9 mouse cellular contexts compared by ENCODE assay signal in genomic region chr5:118763353-118763752, GRCm38 (mm10).
DNase-seq lines count a peak whose midpoint lies in the region; ATAC-seq and TF ChIP-seq lines count a peak whose summit lies in the region.
"Had no signal": no experiment of that assay in that cellular context is flagged by ENCODE, and none has a peak within 500 bp of the region (broad histone marks: within the 10 kb centered on the region; RNA-seq: fewer than 3 reads in every experiment).

No protein-coding gene starts in this region.

- peak; percentile 16 to 51 for DNase-seq in adrenal gland, postnatal 36 days
- DNase-seq in adrenal gland, postnatal 4 days (ENCODE audit: low spot score in 2 of 2), result no peak
- DNase-seq in kidney, postnatal 10 days, result peak; percentile 56
- DNase-seq in kidney, postnatal 14 days, result no peak
- DNase-seq in MEL (ENCODE audit: low read depth, low spot score), result peak; percentile 46
- DNase-seq in limb, embryonic 14.5 days (ENCODE audit: low spot score), result peak; percentile 59
- DNase-seq in heart, adult 9 months (ENCODE audit: low spot score in 2 of 2), result no peak
- DNase-seq: liver, embryonic 13.5 days had no signal

- no peak for TF ChIP-seq POLR2A in MEL (IDR thresholded peaks at IDR 0.05; ENCODE audit: control insufficient read depth in 1 of 2, insufficient read depth in 1 of 2, low read depth in 1 of 2, low read length in 2 of 2, poor library complexity in 1 of 2)
- TF ChIP-seq POLR2A in limb, embryonic 14.5 days (IDR thresholded peaks at IDR 0.05; ENCODE audit: borderline replicate concordance, extremely low read depth, insufficient read depth, insufficient read length), result no peak

- H3K9ac ChIP-seq in MEL (ENCODE audit: control insufficient read depth, low read depth, low read length, poor library complexity, severe bottlenecking), result no peak overlapping the region
- H3K9ac ChIP-seq in limb, embryonic 14.5 days (ENCODE audit: low read depth, low read length, severe bottlenecking), result no peak overlapping the region
- H3K9ac ChIP-seq: liver, embryonic 13.5 days had no signal

- H3K4me1 ChIP-seq in MEL (ENCODE audit: control insufficient read depth in 1 of 2, insufficient read depth in 2 of 2, low read length in 2 of 2), result no peaks in the 10 kb centered on the region
- no peaks in the 10 kb centered on the region for H3K4me1 ChIP-seq in limb, embryonic 14.5 days (ENCODE audit: control insufficient read depth, insufficient read depth, low read length)
- H3K4me1 ChIP-seq: liver, embryonic 13.5 days had no signal

- no peak overlapping the region for H3K4me2 ChIP-seq in limb, embryonic 14.5 days (replicated peaks; ENCODE audit: low read depth, low read length, severe bottlenecking)
- H3K4me2 ChIP-seq: liver, embryonic 13.5 days had no signal

- no peaks in the 10 kb centered on the region for H3K79me2 ChIP-seq in MEL (ENCODE audit: control insufficient read depth, insufficient read depth, low read length, poor library complexity)

- no peaks in the 10 kb centered on the region for H3K9me3 ChIP-seq in MEL (replicated peaks; ENCODE audit: insufficient read depth, low read length)
- H3K9me3 ChIP-seq in limb, embryonic 14.5 days (ENCODE audit: control insufficient read depth, low read length), result no peaks in the 10 kb centered on the region
- H3K9me3 ChIP-seq: liver, embryonic 13.5 days had no signal

- 60% methylated on average over 5 of the region's 5 CpGs for WGBS in limb, embryonic 14.5 days

- no peak for ATAC-seq in limb, embryonic 14.5 days (ENCODE audit: low FRiP score, low read depth)
- no peak for ATAC-seq in monocyte, adult 5-6 weeks (replicated peaks; ENCODE audit: insufficient number of reproducible peaks, low FRiP score, low TSS enrichment, poor library complexity, severe bottlenecking)

- H3K27ac ChIP-seq in MEL (ENCODE audit: control insufficient read depth, low read depth, low read length), result no peak overlapping the region
- no peak overlapping the region for H3K27ac ChIP-seq in limb, embryonic 14.5 days (replicated peaks; ENCODE audit: low read depth, low read length)
- H3K27ac ChIP-seq: liver, embryonic 13.5 days had no signal

- H3K36me3 ChIP-seq in MEL (ENCODE audit: control insufficient read depth in 1 of 2, insufficient read depth in 2 of 2, low read length in 2 of 2), result no peaks in the 10 kb centered on the region; a peak in 1 of 4 replicates
- H3K36me3 ChIP-seq in limb, embryonic 14.5 days (ENCODE audit: control insufficient read depth, insufficient read depth, low read length), result peaks cover 65% of the 10 kb centered on the region

- H3K27me3 ChIP-seq in MEL (ENCODE audit: control insufficient read depth in 1 of 2, insufficient read depth in 2 of 2, low read length in 2 of 2), result no peaks in the 10 kb centered on the region
- H3K27me3 ChIP-seq in limb, embryonic 14.5 days (ENCODE audit: control insufficient read depth, insufficient read depth, low read length), result no peaks in the 10 kb centered on the region
- H3K27me3 ChIP-seq: liver, embryonic 13.5 days had no signal

- no peak for TF ChIP-seq EP300 in MEL (IDR thresholded peaks at IDR 0.05; ENCODE audit: low read depth in 1 of 2, low read length in 2 of 2)

- peak; percentile 43 for TF ChIP-seq RAD21 in MEL (IDR thresholded peaks at IDR 0.05; ENCODE audit: low read depth, low read length)

- peak; percentile 35 to 67 (median 61); a peak in 5 of 6 replicates for TF ChIP-seq CTCF in MEL (IDR thresholded peaks at IDR 0.05 in 2 of 3, conservative IDR thresholded peaks at IDR 0.05 in 1 of 3; ENCODE audit: control insufficient read depth in 1 of 3, insufficient read depth in 1 of 3, low read depth in 2 of 3, low read length in 3 of 3, poor library complexity in 1 of 3, severe bottlenecking in 1 of 3)

- no peak overlapping the region for H3K4me3 ChIP-seq in MEL (ENCODE audit: control insufficient read depth in 1 of 2, insufficient read depth in 1 of 2, low read depth in 2 of 2, low read length in 2 of 2)
- no peak overlapping the region for H3K4me3 ChIP-seq in limb, embryonic 14.5 days (replicated peaks; ENCODE audit: low read length)
- H3K4me3 ChIP-seq: liver, embryonic 13.5 days had no signal

TF ChIP-seq in MEL, 35 proteins besides CTCF, POLR2A, EP300 and RAD21:
- TF ChIP-seq BHLHE40 (IDR thresholded peaks at IDR 0.05; ENCODE audit: borderline replicate concordance, low read depth, low read length) (no peak), KAT2A (conservative IDR thresholded peaks at IDR 0.05; ENCODE audit: low read depth, low read length) (no peak), SMC3 (IDR thresholded peaks at IDR 0.05; ENCODE audit: low read depth, low read length) (peak; percentile 61)

Comparison
In these comparisons a context has a peak if more than half of its experiments do, and no peak if none do; other contexts are left out.
1. DNase-seq: peak in adrenal gland, postnatal 36 days (2 of 2), kidney, postnatal 10 days (single experiment), MEL (single experiment) and limb, embryonic 14.5 days (single experiment); none in adrenal gland, postnatal 4 days (0 of 2), kidney, postnatal 14 days (single experiment) and heart, adult 9 months (0 of 2).